Mouse (Mus musculus): ENCODE measurements at regions not wholly inside any gene's neighbourhood (a gene's known extent, or its start where the extent isn't known, plus 50 kb on each side); places are given as distances from the start of the nearest gene placed in this dataset.

- TF ChIP-seq POLR2A (IDR thresholded peaks at IDR 0.05; ENCODE audit: borderline replicate concordance, extremely low read depth, low read depth, low read length) (no peak), CTCF (IDR thresholded peaks at IDR 0.05; ENCODE audit: insufficient read depth, low read length) (no peak)
Measured at GRCm38 (mm10) chr14:78435561-78435960, 101.0 kb downstream of the Akap11 start.

All from lung, adult 2 months (tissue).